Mouse (Mus musculus): ENCODE measurements around the gene Tmtc1.

Gene Tmtc1

DNA sequence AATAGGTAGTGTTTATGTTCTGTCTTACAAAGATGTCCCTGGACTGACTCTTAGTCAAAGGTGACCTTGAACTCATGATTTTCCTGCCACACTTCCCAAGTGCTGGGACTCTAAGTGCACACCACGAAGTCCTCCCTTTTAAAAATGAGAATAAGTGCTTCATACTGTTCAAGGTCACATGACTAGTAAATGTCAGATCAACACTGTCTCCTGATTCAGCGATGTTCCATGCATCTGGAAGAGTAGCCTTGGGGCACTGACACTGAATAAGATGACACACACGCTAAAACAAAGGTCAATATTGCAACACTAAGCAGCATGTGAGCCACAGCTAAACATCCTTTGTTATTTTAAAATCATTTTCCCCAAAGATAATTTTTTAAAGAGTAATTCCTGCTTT, 139.0 kb downstream of the Tmtc1 start:
- DNase-seq: no peak

GRCm38 (mm10) chr6:148302261-148302660, 141.9 kb downstream of the Tmtc1 start:
- no peak for DNase-seq

- DNase-seq: no peak
These were observed 147.1 kb downstream of the Tmtc1 start for GRCm38 (mm10) chr6:148297086-148297485.

GRCm38 (mm10) chr6:148296418-148296817, 147.8 kb downstream of the Tmtc1 start:
- no peak for DNase-seq

DNA sequence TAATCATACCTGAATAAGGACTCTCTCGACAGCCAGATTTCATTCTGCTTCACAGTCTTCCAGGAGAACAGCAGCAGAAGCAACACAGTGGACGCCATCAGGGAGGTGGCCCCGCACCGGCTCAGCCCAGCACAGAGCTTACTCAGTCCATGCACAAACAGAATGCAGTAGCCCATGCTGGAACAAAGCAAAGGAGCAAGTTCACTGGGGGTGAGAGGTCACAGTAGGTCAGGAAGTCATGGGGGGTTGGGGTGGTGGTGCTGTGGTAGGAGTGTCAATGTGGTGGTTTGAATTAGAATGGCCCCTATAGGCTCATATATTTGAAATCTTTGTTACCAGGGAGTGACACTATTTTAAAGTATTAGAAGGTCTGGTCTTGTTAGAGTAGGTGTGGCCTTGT, 149.7 kb downstream of the Tmtc1 start:
- DNase-seq: no peak

DNA sequence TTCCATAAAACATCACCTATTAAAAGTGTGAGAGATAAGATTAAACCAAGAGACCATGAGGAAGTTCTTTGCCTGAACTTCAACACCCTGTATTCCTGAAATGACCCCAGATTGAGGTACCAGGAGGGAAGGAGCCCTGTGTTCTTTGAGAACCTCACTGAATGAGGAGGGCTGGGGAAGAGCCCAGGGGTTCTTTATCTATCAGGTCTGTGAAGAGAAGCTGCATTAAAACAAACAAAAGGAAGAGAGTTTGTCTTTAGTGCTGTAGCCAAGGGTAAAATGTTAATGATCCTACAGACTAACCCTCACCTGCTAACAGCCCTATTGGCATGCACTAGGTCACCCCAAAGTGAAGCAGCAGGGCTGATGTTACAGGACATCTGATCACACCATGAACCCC, 153.3 kb downstream of the Tmtc1 start:
- no peak for DNase-seq

DNA sequence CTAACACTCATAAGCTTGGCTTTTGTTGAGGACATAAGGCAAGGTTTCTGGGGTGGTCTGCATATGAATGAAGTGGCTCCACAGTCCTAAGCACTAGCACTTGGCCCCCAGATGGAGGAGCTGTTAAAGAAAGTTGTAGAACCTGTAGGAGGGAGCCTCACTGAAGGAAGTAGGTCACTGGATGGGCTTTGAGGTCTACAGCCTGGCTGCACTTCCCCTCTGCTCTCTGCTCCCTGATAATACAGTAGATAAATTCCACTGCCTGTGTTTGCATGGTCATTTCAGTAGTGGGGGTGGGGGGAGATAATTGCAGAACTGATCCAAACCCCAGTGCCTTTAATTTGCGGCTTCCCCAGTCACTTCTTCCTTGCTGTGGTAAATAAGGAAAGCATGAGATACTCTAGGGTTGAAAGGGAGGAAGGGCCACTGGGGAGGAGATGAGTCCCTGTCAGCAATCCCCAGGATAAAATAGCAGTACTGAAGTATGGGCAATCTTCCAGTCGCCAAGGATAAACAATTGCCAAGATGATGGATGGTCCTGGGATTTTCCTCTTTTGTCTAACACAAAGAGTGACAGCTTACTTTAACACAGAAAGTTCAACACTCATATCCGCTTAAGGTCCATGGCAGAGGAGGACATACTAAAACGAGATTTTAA, 160.8 kb downstream of the Tmtc1 start:
- no peak for DNase-seq

- DNase-seq: no peak
These were observed 164.9 kb downstream of the Tmtc1 start for GRCm38 (mm10) chr6:148279240-148279639.

GRCm38 (mm10) chr6:148276418-148276817, 167.8 kb downstream of the Tmtc1 start:
- no peak for DNase-seq

GRCm38 (mm10) chr6:148275046-148275445, 169.1 kb downstream of the Tmtc1 start:
- DNase-seq: no peak

GRCm38 (mm10) chr6:148260729-148261101, 183.5 kb downstream of the Tmtc1 start:
- no peak for DNase-seq

DNA sequence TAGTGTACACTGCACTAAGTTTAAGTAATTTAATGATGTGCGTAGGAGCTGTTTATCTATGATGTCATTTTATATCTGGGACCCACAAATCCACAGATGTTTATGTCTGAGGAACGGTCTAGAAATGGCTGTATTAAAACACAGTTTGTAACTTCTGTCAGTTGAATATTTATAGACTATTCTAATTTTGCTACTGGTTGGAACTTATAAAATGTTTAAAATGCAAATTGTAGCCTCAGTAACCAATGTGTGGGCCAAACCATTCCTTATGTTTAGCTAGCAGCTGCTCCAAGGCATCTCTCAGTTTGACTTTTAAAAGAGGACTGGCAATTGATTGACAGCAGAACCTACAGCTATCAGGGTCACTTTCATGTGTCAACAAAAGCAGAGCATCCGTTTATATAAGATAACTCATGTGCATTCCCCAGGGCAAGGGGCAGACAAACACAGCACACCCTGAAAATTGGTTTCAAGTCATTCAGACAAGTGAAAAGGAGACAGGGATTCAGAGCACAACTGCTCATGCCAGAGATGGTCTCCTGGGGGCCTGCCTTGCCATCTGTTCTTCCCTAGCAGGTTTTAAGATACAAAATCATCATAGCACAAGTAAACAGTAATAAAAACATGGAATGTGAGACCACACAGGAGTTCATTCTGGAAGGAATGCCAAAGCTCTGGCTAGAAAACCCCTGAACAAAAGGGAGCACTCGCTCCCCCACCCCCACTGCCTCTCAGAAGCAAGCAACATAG, 184.0 kb downstream of the Tmtc1 start:
- DNase-seq: no peak

DNA sequence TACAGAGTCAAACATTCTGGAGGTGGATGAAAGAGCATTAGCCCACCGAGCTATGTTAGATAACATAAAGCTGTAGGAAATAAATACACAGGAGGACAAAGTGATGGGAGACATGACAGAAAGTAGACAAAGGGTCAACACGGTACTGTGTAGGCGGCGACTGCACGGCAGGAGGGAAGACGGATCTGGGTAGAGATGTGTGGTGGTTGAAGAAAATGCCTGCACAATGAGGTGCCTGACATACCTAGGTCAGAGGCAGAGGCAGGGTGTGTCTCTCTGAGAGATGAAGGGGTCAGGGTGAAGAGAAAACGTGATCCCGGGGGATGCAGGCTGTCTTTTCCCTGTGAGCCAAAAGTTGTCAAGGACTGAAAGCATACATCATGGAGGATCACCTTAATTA, 185.1 kb downstream of the Tmtc1 start:
- no peak for DNase-seq

DNA sequence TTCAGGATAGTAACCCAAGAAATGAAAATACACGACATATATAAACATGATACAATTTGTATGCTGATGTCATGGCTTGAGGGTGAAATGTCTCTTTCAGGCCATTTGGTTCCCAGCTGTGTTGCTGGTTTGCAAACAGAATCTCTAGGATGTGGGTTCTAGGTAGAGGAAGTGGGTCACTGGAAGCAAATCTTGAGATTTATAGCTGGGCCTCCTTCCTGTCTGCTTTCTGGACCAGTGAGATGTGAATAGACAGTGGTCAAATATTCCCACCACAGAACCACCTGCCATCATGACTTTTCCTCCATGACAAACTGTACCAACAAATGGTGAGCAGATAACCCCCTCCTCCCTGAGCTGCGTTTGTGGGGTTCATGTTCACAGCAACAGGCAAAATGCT, 186.4 kb downstream of the Tmtc1 start:
- DNase-seq: no peak

DNA sequence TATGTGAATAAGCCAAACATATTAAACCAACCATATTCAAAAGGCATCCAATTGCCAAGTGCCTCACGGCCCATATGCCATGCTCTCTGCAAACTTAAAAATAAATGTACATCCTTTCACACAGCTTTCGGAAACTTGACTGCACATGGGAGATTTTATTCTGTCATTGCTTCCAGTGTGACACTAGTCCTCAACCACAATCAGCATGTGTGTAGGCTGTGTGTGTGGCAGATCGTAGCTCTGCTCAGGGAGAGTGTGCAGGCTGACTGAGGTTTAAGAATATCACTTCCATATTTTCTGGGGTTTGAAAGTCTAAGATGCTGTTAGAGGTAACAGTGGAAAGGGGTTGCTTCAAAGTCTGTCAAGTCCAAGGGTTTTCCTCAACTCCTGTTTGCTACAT, 188.1 kb downstream of the Tmtc1 start:
- no peak for DNase-seq

- DNase-seq: no peak
These were observed 188.7 kb downstream of the Tmtc1 start for GRCm38 (mm10) chr6:148255395-148256053.

- no peak for DNase-seq
These were observed 195.0 kb downstream of the Tmtc1 start for GRCm38 (mm10) chr6:148249221-148249620.

DNA sequence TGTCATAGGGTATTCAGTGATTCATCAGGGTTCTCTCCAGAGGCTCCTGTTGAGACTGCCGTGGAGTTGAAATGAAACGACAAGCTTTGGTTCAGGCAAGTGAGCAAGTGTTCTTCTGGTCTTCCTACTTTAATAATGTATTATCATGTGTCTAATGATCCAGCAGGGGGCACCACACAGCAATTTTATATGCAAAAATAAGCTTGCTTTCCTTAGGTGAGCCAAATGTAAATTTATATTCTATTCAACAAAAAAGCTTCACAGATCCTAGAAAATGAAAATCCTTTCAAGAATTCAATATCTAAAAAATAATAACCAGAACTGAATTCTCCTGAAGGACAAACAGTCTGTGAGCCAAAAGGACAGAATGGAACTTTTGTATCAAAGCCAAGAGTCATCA, 195.6 kb downstream of the Tmtc1 start:
- DNase-seq: no peak

- DNase-seq: no peak
These were observed 197.6 kb downstream of the Tmtc1 start for GRCm38 (mm10) chr6:148246544-148246943.

DNA sequence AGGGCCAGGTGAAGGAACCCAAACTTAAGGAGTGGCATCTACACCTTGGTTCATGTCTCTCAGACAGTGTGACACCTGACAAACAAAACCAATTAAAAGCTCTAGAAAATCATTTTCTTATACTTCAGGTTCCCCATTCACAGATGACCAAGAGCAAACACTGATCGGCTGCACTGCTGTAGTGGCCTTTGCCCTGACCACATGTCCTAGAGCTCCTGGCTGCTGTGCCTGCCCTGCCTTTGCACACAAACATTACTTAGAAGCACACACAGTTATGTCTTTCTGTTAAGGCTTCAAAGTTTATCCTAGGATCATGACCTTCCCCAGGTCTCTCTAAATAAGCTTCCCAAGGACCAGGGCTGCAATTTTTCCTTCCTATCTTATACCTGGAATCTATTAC, 199.4 kb downstream of the Tmtc1 start:
- no peak for DNase-seq

GRCm38 (mm10) chr6:148242304-148242703, 201.9 kb downstream of the Tmtc1 start:
- no peak for DNase-seq

- no peak for DNase-seq
These were observed 202.5 kb downstream of the Tmtc1 start for GRCm38 (mm10) chr6:148241685-148242084.

- DNase-seq: no peak
These were observed 204.9 kb downstream of the Tmtc1 start for GRCm38 (mm10) chr6:148239311-148239710.

- DNase-seq: no peak
These were observed 206.7 kb downstream of the Tmtc1 start for GRCm38 (mm10) chr6:148237453-148237852.
